Mouse (Mus musculus) CH12.LX (cell line): ENCODE data around the gene Slpi.

ENCODE experiments used
- CTCF ChIP-seq, 2 experiments: IDR thresholded peaks in 1 of 2; conservative IDR thresholded peaks in 1 of 2; 2 replicates each; pipeline ENCODE4 v1.5.1; 2011 to 2012; ENCODE audit warnings: low read depth in 2 of 2, low read length in 2 of 2, improper control_type of control experiment in 1 of 2, inconsistent platforms in 1 of 2, mild to moderate bottlenecking in 1 of 2, moderate library complexity in 1 of 2
- EP300 ChIP-seq: IDR thresholded peaks from 2 replicates; pipeline ENCODE4 v1.6.1; 2011; ENCODE audit warnings: low read length, improper control_type of control experiment
- HCFC1 ChIP-seq: IDR thresholded peaks from 2 replicates; pipeline ENCODE4 v1.6.1; 2012; ENCODE audit warnings: low read depth, mild to moderate bottlenecking, inconsistent platforms, low read length, improper control_type of control experiment
- ZNF384 ChIP-seq: IDR thresholded peaks from 2 replicates; pipeline ENCODE4 v1.6.1; 2012; ENCODE audit warnings: low read depth, low read length, improper control_type of control experiment, inconsistent platforms

DNA sequence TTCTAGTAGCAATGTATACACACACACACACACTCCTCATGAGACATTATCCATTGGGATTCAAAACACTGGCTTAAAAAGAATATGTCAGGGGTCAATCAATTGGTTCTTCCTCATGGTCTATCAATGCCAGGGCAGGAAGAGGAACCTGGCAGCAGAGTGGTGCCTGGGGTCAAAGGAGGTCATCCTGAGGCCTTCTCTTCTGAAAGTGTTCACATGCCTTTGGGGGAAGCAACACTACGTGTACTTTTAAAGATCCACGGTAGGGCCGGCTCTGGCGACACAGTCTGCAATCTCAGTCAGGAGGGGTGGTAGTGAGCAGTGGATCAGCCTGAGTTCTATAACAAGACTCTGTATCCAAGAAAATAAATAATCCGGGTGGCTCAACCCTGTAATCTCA lies 29.2 kb downstream of the Slpi start:
- no peak for TF ChIP-seq HCFC1
- TF ChIP-seq EP300 = no peak
- no peak for TF ChIP-seq CTCF (conservative IDR thresholded peaks at IDR 0.05 in 1 of 2, IDR thresholded peaks at IDR 0.05 in 1 of 2; ENCODE audit: low read depth in 2 of 2, low read length in 2 of 2)
- no peak for TF ChIP-seq ZNF384
